Mouse (Mus musculus) left cerebral cortex, adult 11 months (tissue): ENCODE measurements around the gene Prodh2.
"Not testable (repeated sequence)": the region's sequence is repeated elsewhere in the genome, so short reads cannot be mapped to it uniquely, and the experiment has no call there.

ENCODE experiments used
- DNase-seq: peaks from one replicate; pipeline ENCODE4 v3.0.0; 2022; ENCODE audit warnings: low spot score

The Prodh2 gene

GRCm38 (mm10) chr7:30493401-30493931 is at the start of gene Prodh2:
Prodh2 (plus strand) TSS chr7:30493622.
- DNase-seq, result no peak

- DNase-seq, result no peak
These were observed 49.7 kb upstream of the Prodh2 start for GRCm38 (mm10) chr7:30443696-30444095.

GRCm38 (mm10) chr7:30444154-30444970 is 49.1 kb upstream of the Prodh2 start:
- DNase-seq, result peak; percentile 81

GRCm38 (mm10) chr7:30444971-30445751 is 48.3 kb upstream of the Prodh2 start, which contains the start of gene Aplp1:
Aplp1 (minus strand) TSS chr7:30445535.
- no peak for DNase-seq

GRCm38 (mm10) chr7:30450241-30450640 is 43.2 kb upstream of the Prodh2 start:
- no peak for DNase-seq

- DNase-seq, result no peak
These were observed 40.1 kb upstream of the Prodh2 start for GRCm38 (mm10) chr7:30453327-30453726.

- no peak for DNase-seq
These were observed 39.7 kb upstream of the Prodh2 start for GRCm38 (mm10) chr7:30453766-30454165.

- no peak for DNase-seq
These were observed 39.2 kb upstream of the Prodh2 start for GRCm38 (mm10) chr7:30454259-30454658.

GRCm38 (mm10) chr7:30456487-30456886 is 36.9 kb upstream of the Prodh2 start:
- no peak for DNase-seq

GRCm38 (mm10) chr7:30456911-30457628 is 36.4 kb upstream of the Prodh2 start:
- DNase-seq, result no peak

- no peak for DNase-seq
These were observed 35.6 kb upstream of the Prodh2 start, which contains the start of the genes Kirrel2 and Nphs1 for GRCm38 (mm10) chr7:30457629-30458330. Kirrel2 (minus strand) TSS chr7:30457690. Nphs1 (plus strand) TSS chr7:30458315.

- DNase-seq, result no peak
These were observed 33.9 kb upstream of the Prodh2 start for GRCm38 (mm10) chr7:30459484-30459883.

- no peak for DNase-seq
These were observed 29.9 kb upstream of the Prodh2 start for GRCm38 (mm10) chr7:30463568-30463967.

- no peak for DNase-seq
These were observed 29.4 kb upstream of the Prodh2 start for GRCm38 (mm10) chr7:30463996-30464395.

- DNase-seq, result no peak
These were observed 28.6 kb upstream of the Prodh2 start for GRCm38 (mm10) chr7:30464816-30465300.

GRCm38 (mm10) chr7:30472411-30472810 is 21.0 kb upstream of the Prodh2 start:
- no peak for DNase-seq

- DNase-seq, result no peak
These were observed 18.4 kb upstream of the Prodh2 start for GRCm38 (mm10) chr7:30474999-30475398.

- DNase-seq, result not testable (repeated sequence)
These were observed 17.3 kb upstream of the Prodh2 start for GRCm38 (mm10) chr7:30476136-30476535.

- DNase-seq, result no peak
These were observed 15.7 kb upstream of the Prodh2 start for GRCm38 (mm10) chr7:30477415-30478381.

GRCm38 (mm10) chr7:30484250-30484649 is 9.2 kb upstream of the Prodh2 start:
- no peak for DNase-seq
